Mouse (Mus musculus): ENCODE measurements at regions not wholly inside any gene's neighbourhood (a gene's known extent, or its start where the extent isn't known, plus 50 kb on each side); places are given as distances from the start of the nearest gene placed in this dataset.
A peak's percentile ranks its signal among the peaks of the same experiment; 100 is the strongest.

DNA sequence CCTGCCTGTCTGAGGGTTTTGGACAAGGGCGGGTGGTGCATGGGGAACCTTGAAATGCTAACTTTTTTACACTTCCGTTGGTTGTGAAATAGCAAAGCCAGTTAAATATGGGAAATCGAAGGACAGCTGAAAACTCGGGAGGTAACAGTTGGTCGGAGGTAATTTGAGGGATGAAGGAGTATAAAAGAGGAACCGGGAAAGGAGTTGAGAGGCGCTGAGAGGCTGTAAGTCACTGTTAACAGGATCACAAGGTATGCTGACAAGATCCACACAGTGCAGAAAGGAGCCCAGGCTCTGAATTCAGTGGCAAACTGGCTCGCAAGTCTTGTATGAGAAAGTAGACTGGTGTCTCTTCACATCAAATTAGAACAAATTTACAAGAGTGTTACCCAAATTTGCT, 299.9 kb upstream of the Adgrl2 start:
- Histone ChIP-seq H3K36me3 (replicated peaks in 1 of 2; ENCODE audit: control insufficient read depth in 1 of 2, insufficient read depth in 1 of 2, low read length in 1 of 2) (no peaks in the 10 kb centered on the region), H3K4me3 (replicated peaks in 1 of 3; ENCODE audit: low read depth in 2 of 3, low read length in 2 of 3, poor library complexity in 1 of 3) (no peak overlapping the region), H3K4me1 (ENCODE audit: control insufficient read depth in 1 of 2, insufficient read depth in 2 of 2) (peaks cover 0 to 15% of the 10 kb centered on the region in 2 experiments; a peak in 1 of 4 replicates), H3K9me3 (replicated peaks; ENCODE audit: low read length) (no peaks in the 10 kb centered on the region), H3K4me2 (ENCODE audit: insufficient read depth, low read depth, poor library complexity, severe bottlenecking) (peak overlapping the region; percentile 1; the same call in 1 of the 2 replicates), H3K9ac (ENCODE audit: insufficient read depth, low read depth) (no peak overlapping the region), H3K27me3 (replicated peaks) (no peaks in the 10 kb centered on the region), H3K27ac (ENCODE audit: insufficient read depth, low read depth) (no peak overlapping the region), H3K79me2 (replicated peaks; ENCODE audit: control insufficient read depth, extremely low read depth, insufficient read depth, poor library complexity, severe bottlenecking) (no peaks in the 10 kb centered on the region)
- no peak for TF ChIP-seq HCFC1 (IDR thresholded peaks at IDR 0.05; ENCODE audit: low read depth, low read length)
- no peak for TF ChIP-seq POLR2A (IDR thresholded peaks at IDR 0.05; ENCODE audit: low read depth, low read length)
- TF ChIP-seq EP300 (IDR thresholded peaks at IDR 0.05; ENCODE audit: low read length), result 0 out of 2 replicates have a peak, but pooled peaks have one; percentile 19
- no peak for TF ChIP-seq JUND (conservative IDR thresholded peaks at IDR 0.05; ENCODE audit: low read depth, low read length)
- no peak for TF ChIP-seq KAT2A (IDR thresholded peaks at IDR 0.05; ENCODE audit: insufficient replicate concordance, low read length)
- TF ChIP-seq PAX5 (IDR thresholded peaks at IDR 0.05; ENCODE audit: low read length), result no peak
- peak; percentile 59 for TF ChIP-seq IRF4 (IDR thresholded peaks at IDR 0.05; ENCODE audit: low read depth, low read length)
- TF ChIP-seq SIN3A (IDR thresholded peaks at IDR 0.05; ENCODE audit: low read length), result no peak
- TF ChIP-seq TCF12 (IDR thresholded peaks at IDR 0.05; ENCODE audit: low read depth, low read length), result no peak
- TF ChIP-seq ETS1 (conservative IDR thresholded peaks at IDR 0.05; ENCODE audit: low read depth, low read length), result no peak
- no peak for TF ChIP-seq ELF1 (IDR thresholded peaks at IDR 0.05; ENCODE audit: low read depth, low read length)
- TF ChIP-seq RAD21 (IDR thresholded peaks at IDR 0.05; ENCODE audit: low read depth, low read length), result no peak
- no peak for TF ChIP-seq TBP (conservative IDR thresholded peaks at IDR 0.05; ENCODE audit: low read depth, low read length)
- TF ChIP-seq POLR2AphosphoS2 (IDR thresholded peaks at IDR 0.05; ENCODE audit: low read depth, low read length), result no peak
- TF ChIP-seq MYC (IDR thresholded peaks at IDR 0.05; ENCODE audit: low read depth, low read length), result no peak
- DNase-seq (ENCODE audit: extremely low read depth), result no peak
- in situ Hi-C loops (cut with MboI; ENCODE audit: low pct_ligation_motif_present, low pct_unique_long_range_greater_than_20kb, low sequenced_read_pairs) (no loop called here), dilution Hi-C loops (cut with MboI; ENCODE audit: extremely low pct_ligation_motif_present, extremely low pct_unique_long_range_greater_than_20kb, low sequenced_read_pairs) (no loop called here)

DNA sequence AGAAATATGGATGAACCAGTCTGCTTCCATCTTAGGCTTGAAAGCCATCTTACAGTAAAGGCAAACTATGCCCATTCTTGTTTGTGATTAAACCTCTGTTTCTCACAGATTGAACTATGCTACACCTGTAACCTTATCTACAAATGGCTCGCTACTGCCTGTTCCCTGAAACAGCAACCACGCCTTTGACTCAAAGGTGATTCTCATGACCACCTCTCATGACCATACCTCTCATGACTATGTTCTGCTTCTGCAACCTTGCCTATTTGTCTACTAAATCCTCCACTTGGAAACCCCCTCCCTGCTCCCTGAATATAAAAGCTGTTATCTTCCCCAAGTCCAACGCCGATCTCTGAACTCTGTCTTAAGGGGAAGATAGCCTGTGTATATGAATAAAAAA, 296.7 kb upstream of the Adgrl2 start:
- H3K4me3 ChIP-seq (replicated peaks in 1 of 3; ENCODE audit: low read depth in 2 of 3, low read length in 2 of 3, poor library complexity in 1 of 3), result no peak overlapping the region
- dilution Hi-C loops (cut with MboI; ENCODE audit: extremely low pct_ligation_motif_present, extremely low pct_unique_long_range_greater_than_20kb, low sequenced_read_pairs) (no loop called here), in situ Hi-C loops (cut with MboI; ENCODE audit: low pct_ligation_motif_present, low pct_unique_long_range_greater_than_20kb, low sequenced_read_pairs) (no loop called here)
- H3K9me3 ChIP-seq (replicated peaks; ENCODE audit: low read length), result no peaks in the 10 kb centered on the region
- no peak overlapping the region for H3K4me2 ChIP-seq (ENCODE audit: insufficient read depth, low read depth, poor library complexity, severe bottlenecking)
- no peak overlapping the region for H3K27ac ChIP-seq (ENCODE audit: insufficient read depth, low read depth)
- no peaks in the 10 kb centered on the region for H3K79me2 ChIP-seq (replicated peaks; ENCODE audit: control insufficient read depth, extremely low read depth, insufficient read depth, poor library complexity, severe bottlenecking)
- H3K4me1 ChIP-seq (ENCODE audit: control insufficient read depth in 1 of 2, insufficient read depth in 2 of 2), result peaks cover 0 to 15% of the 10 kb centered on the region in 2 experiments; a peak in 1 of 4 replicates
- H3K9ac ChIP-seq (ENCODE audit: insufficient read depth, low read depth), result no peak overlapping the region
- no peak for DNase-seq (ENCODE audit: extremely low read depth)
- TF ChIP-seq SMC3 (IDR thresholded peaks at IDR 0.05; ENCODE audit: low read depth, low read length), result no peak
- TF ChIP-seq GABPA (IDR thresholded peaks at IDR 0.05; ENCODE audit: insufficient replicate concordance, low read depth, low read length), result no peak
- TF ChIP-seq ZMIZ1 (IDR thresholded peaks at IDR 0.05; ENCODE audit: low read depth, low read length), result no peak
- TF ChIP-seq CHD1 (IDR thresholded peaks at IDR 0.05; ENCODE audit: low read depth, low read length), result no peak
- TF ChIP-seq IRF4 (IDR thresholded peaks at IDR 0.05; ENCODE audit: low read depth, low read length), result no peak
- TF ChIP-seq NRF1 (IDR thresholded peaks at IDR 0.05; ENCODE audit: low read depth, low read length), result no peak
- no peak for TF ChIP-seq RCOR1 (conservative IDR thresholded peaks at IDR 0.05; ENCODE audit: low read depth, low read length)
- TF ChIP-seq POLR2AphosphoS2 (IDR thresholded peaks at IDR 0.05; ENCODE audit: low read depth, low read length), result no peak
- no peak for TF ChIP-seq E2F4 (IDR thresholded peaks at IDR 0.05; ENCODE audit: insufficient replicate concordance, low read depth, low read length)
- TF ChIP-seq UBTF (IDR thresholded peaks at IDR 0.05; ENCODE audit: low read depth, low read length), result no peak
- no peak for TF ChIP-seq JUN (IDR thresholded peaks at IDR 0.05; ENCODE audit: insufficient read depth, low read depth, low read length)
- no peak for TF ChIP-seq MYC (IDR thresholded peaks at IDR 0.05; ENCODE audit: low read depth, low read length)
- TF ChIP-seq USF2 (conservative IDR thresholded peaks at IDR 0.05; ENCODE audit: low read depth, low read length), result no peak
- TF ChIP-seq ELF1 (IDR thresholded peaks at IDR 0.05; ENCODE audit: low read depth, low read length), result no peak
- TF ChIP-seq RAD21 (IDR thresholded peaks at IDR 0.05; ENCODE audit: low read depth, low read length), result no peak
- no peak for TF ChIP-seq MXI1 (IDR thresholded peaks at IDR 0.05; ENCODE audit: low read depth, low read length)
- no peak for TF ChIP-seq MAZ (IDR thresholded peaks at IDR 0.05; ENCODE audit: low read depth, low read length)
- no peaks in the 10 kb centered on the region for H3K27me3 ChIP-seq (replicated peaks)
- H3K36me3 ChIP-seq (replicated peaks in 1 of 2; ENCODE audit: control insufficient read depth in 1 of 2, insufficient read depth in 1 of 2, low read length in 1 of 2), result no peaks in the 10 kb centered on the region
